Mouse (Mus musculus) limb, embryonic 13.5 days (tissue): ENCODE measurements at regions not wholly inside any gene's neighbourhood (a gene's known extent, or its start where the extent isn't known, plus 50 kb on each side); places are given as distances from the start of the nearest gene placed in this dataset.

ENCODE experiments used
- ATAC-seq: fragments of 200-750 bp; cut with Nextera tagmentation; 2 replicates; pipeline ENCODE4 v1.8.0; 2017; ENCODE audit warnings: low read depth, moderate number of reproducible peaks, moderate TSS enrichment; ENCODE audit not compliant: low FRiP score
- H3K27ac ChIP-seq: fragments of 300-500 bp; sonication (generic); 2 replicates; pipeline ENCODE4 v1.5.1; 2015; ENCODE audit warnings: inconsistent platforms, mild to moderate bottlenecking, moderate library complexity
- H3K27me3 ChIP-seq: fragments of 300-500 bp; sonication (generic); 2 replicates; pipeline ENCODE4 v1.6.1; 2015; ENCODE audit warnings: mild to moderate bottlenecking, inconsistent platforms
- H3K36me3 ChIP-seq: fragments of 300-500 bp; sonication (generic); 2 replicates; pipeline ENCODE4 v1.6.1; 2015; ENCODE audit warnings: inconsistent platforms, mild to moderate bottlenecking, moderate library complexity
- H3K4me1 ChIP-seq: fragments of 300-500 bp; sonication (generic); 2 replicates; pipeline ENCODE4 v1.6.1; 2015; ENCODE audit warnings: inconsistent platforms
- H3K4me2 ChIP-seq: fragments of 300-500 bp; sonication (generic); replicated peaks from 2 replicates; pipeline ENCODE4 v1.6.1; 2015; ENCODE audit warnings: inconsistent platforms, mild to moderate bottlenecking, moderate library complexity
- H3K4me3 ChIP-seq: fragments of 300-500 bp; sonication (generic); 2 replicates; pipeline ENCODE4 v1.5.1; 2015; ENCODE audit warnings: moderate library complexity, mild to moderate bottlenecking, inconsistent platforms
- H3K9ac ChIP-seq: fragments of 300-500 bp; sonication (generic); 2 replicates; pipeline ENCODE4 v1.6.1; 2015; ENCODE audit warnings: mild to moderate bottlenecking, inconsistent platforms
- H3K9me3 ChIP-seq: fragments of 300-500 bp; sonication (generic); 2 replicates; pipeline ENCODE4 v1.6.1; 2016; ENCODE audit warnings: inconsistent platforms
- WGBS: fragments of 180-500 bp; shearing (Covaris S2); methylation state at CpG from one replicate; pipeline ENCODE4 v1.1.7; 2015; 5-methylcytosine and 5-hydroxymethylcytosine counted together

DNA sequence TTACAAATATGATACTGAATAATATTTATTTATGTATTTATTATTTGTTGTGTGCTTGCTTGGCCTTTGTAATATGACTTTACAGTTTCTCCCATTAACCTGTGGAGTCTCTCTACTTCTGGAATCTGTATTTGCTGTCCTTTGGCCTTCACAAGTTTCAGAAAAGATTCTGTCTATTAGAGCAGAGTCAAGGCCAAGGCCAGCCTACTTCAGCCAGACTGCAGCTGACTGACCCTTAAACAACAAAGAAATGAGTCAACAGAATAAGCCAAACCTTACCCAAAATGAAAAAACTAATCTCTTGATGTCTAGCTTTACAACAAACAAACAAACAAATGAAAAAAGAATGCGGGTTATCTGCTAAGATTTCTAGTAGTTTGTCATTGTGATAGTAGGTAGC is 532.7 kb upstream of the Btbd3 start:
- 89% methylated on average over 1 of the region's 1 CpGs for WGBS
- H3K27me3 ChIP-seq = no peaks in the 10 kb centered on the region
- no peak for ATAC-seq

DNA sequence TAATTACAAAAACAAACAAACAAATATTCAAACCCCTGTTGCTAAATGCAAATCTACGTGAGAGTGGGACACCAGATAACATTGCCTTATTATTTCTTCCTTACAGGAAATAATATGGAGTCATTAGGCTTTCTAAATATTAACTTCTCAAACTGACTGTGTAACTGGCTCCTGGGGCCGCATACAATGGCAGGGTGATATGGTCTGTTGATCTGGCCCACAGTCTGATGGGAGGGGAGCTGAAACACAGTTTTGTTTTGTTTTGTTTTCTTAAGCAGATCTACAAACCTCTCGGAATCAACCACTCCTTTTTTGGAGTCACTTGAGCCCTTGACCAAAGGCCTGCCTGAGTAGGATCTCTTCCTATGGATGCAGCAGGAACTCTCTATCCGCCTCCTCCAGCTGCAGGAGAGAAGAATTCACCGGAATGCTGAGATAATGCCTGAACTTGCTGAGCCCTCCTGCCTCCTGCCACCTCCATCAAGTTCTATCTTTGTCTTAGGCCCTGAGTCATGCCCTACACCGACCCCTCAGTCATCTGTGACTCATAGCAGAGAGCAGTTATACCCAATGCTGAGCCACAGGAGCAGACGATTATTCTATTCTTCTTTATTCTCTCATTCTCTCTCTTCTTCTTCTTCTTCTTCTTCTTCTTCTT is 534.5 kb upstream of the Btbd3 start:
- H3K4me2 ChIP-seq = no peak overlapping the region
- no peak overlapping the region for H3K9ac ChIP-seq
- no peak overlapping the region for H3K4me3 ChIP-seq
- H3K27me3 ChIP-seq = no peaks in the 10 kb centered on the region
- no peaks in the 10 kb centered on the region for H3K36me3 ChIP-seq
- no peak for ATAC-seq
- H3K9me3 ChIP-seq = no peaks in the 10 kb centered on the region
- WGBS = 80% methylated on average over 7 of the region's 7 CpGs
- H3K4me1 ChIP-seq = no peaks in the 10 kb centered on the region
- no peak overlapping the region for H3K27ac ChIP-seq

More for the DNA sequence above, 532.7 kb upstream of the Btbd3 start:
- Histone ChIP-seq H3K36me3 (no peaks in the 10 kb centered on the region), H3K27ac (no peak overlapping the region), H3K9ac (no peak overlapping the region), H3K9me3 (no peaks in the 10 kb centered on the region), H3K4me1 (no peaks in the 10 kb centered on the region), H3K4me3 (no peak overlapping the region), H3K4me2 (no peak overlapping the region)

DNA sequence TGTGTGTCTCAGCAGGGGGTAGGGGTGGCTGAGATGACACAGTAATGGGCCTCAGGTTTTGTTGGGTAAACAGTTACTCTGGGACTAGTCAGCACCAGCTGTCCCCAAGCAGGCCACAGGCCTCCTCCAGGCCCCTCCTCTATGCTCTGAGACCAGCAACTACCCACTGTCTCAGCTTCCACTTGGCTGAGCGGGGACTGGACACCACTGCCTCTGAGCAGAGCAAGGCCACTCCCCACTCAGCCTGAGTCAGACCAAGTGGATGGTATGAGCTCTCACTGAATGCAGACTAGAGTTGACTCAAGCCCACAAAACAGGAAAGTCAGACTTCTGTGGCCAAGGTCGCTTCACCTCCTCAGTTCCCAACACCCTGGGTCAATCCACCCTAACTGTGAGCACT is 540.5 kb upstream of the Btbd3 start:
- WGBS = 63% methylated on average over 2 of the region's 2 CpGs
- H3K4me3 ChIP-seq = no peak overlapping the region
- no peaks in the 10 kb centered on the region for H3K36me3 ChIP-seq
- ATAC-seq = no peak
- H3K27me3 ChIP-seq = no peaks in the 10 kb centered on the region
- peaks cover 4% of the 10 kb centered on the region; the same call in 1 of the 2 replicates for H3K4me1 ChIP-seq
- H3K27ac ChIP-seq = no peak overlapping the region
- H3K9ac ChIP-seq = no peak overlapping the region
- no peak overlapping the region for H3K4me2 ChIP-seq
- H3K9me3 ChIP-seq = no peaks in the 10 kb centered on the region

- 8% methylated on average over 4 of the region's 4 CpGs for WGBS
- H3K4me2 ChIP-seq = no peak overlapping the region
- no peaks in the 10 kb centered on the region for H3K36me3 ChIP-seq
- no peak overlapping the region for H3K9ac ChIP-seq
- H3K4me1 ChIP-seq = 0 out of 2 replicates have a peak, but pooled peaks cover 4% of the 10 kb centered on the region
- ATAC-seq = no peak
- no peaks in the 10 kb centered on the region for H3K9me3 ChIP-seq
- peaks cover 20% of the 10 kb centered on the region for H3K27me3 ChIP-seq
- H3K4me3 ChIP-seq = no peak overlapping the region
- no peak overlapping the region for H3K27ac ChIP-seq
Measured at GRCm38 (mm10) chr2:137706528-137706988, 549.8 kb upstream of the Btbd3 start.

- Histone ChIP-seq H3K27ac (no peak overlapping the region), H3K4me1 (0 out of 2 replicates have a peak, but pooled peaks cover 4% of the 10 kb centered on the region), H3K4me3 (no peak overlapping the region), H3K27me3 (peaks cover 20% of the 10 kb centered on the region), H3K9me3 (no peaks in the 10 kb centered on the region), H3K4me2 (0 out of 2 replicates have a peak overlapping the region, but pooled peaks have one; percentile 19), H3K9ac (no peak overlapping the region), H3K36me3 (no peaks in the 10 kb centered on the region)
- 44% methylated on average over 14 of the region's 14 CpGs for WGBS
- no peak for ATAC-seq
Measured at GRCm38 (mm10) chr2:137705724-137706422, 550.5 kb upstream of the Btbd3 start.

GRCm38 (mm10) chr2:137704948-137705723 is 551.2 kb upstream of the Btbd3 start:
- Histone ChIP-seq H3K9me3 (no peaks in the 10 kb centered on the region), H3K4me2 (no peak overlapping the region), H3K27ac (no peak overlapping the region), H3K4me3 (no peak overlapping the region), H3K27me3 (peaks cover 20% of the 10 kb centered on the region), H3K9ac (no peak overlapping the region), H3K4me1 (0 out of 2 replicates have a peak, but pooled peaks cover 4% of the 10 kb centered on the region), H3K36me3 (no peaks in the 10 kb centered on the region)
- no peak for ATAC-seq
- 51% methylated on average over 12 of the region's 12 CpGs for WGBS

DNA sequence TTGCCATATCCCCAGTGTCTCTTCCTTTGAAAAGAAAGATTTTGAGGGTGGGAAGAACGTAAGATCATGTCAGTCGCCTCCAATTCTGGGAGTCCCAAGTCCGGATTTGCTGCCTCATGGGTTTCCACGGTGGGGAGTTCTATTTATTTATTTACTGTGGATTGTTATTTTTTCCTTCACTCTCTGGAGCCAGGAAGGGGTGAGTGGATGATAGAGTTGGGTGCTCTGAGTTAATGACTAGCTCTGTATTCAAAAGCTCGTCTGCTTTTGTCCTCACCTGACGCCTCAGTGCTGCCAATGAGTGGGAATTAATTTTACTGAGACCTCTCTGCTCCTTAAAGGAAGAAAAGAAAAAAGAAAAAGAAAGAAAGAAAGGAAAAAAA is 551.8 kb upstream of the Btbd3 start:
- H3K4me1 ChIP-seq = 0 out of 2 replicates have a peak, but pooled peaks cover 4% of the 10 kb centered on the region
- H3K27ac ChIP-seq = no peak overlapping the region
- H3K4me2 ChIP-seq = no peak overlapping the region
- no peaks in the 10 kb centered on the region for H3K9me3 ChIP-seq
- H3K4me3 ChIP-seq = no peak overlapping the region
- ATAC-seq = no peak
- WGBS = 70% methylated on average over 6 of the region's 6 CpGs
- H3K27me3 ChIP-seq = peaks cover 20% of the 10 kb centered on the region
- H3K9ac ChIP-seq = no peak overlapping the region
- no peaks in the 10 kb centered on the region for H3K36me3 ChIP-seq

DNA sequence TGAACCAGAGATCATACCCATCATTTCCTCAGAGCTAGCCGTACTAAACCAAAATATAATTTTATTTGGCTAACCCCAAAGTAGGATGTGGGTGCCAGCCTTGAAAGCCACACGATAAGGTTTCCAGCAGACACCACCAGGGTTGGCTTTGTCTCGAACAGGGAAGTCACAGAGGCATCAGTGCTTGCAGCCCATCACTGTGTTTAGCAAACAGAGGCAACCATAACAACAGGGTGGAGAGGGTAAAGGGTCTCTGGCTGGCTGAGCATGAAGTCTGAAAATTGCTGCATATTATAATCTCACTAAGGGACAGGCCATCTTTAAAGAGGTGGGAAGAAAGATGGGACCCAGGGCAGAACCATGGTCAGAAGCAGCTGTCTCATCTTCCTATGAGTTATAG is 552.3 kb upstream of the Btbd3 start:
- Histone ChIP-seq H3K4me1 (0 out of 2 replicates have a peak, but pooled peaks cover 4% of the 10 kb centered on the region), H3K9ac (no peak overlapping the region), H3K27ac (no peak overlapping the region), H3K36me3 (no peaks in the 10 kb centered on the region), H3K27me3 (peaks cover 20% of the 10 kb centered on the region), H3K9me3 (no peaks in the 10 kb centered on the region), H3K4me3 (no peak overlapping the region), H3K4me2 (no peak overlapping the region)
- WGBS = 79% methylated on average over 3 of the region's 3 CpGs
- no peak for ATAC-seq

- Histone ChIP-seq H3K4me2 (no peak overlapping the region), H3K36me3 (no peaks in the 10 kb centered on the region), H3K9ac (no peak overlapping the region), H3K9me3 (no peaks in the 10 kb centered on the region), H3K4me3 (no peak overlapping the region), H3K27me3 (no peaks in the 10 kb centered on the region), H3K27ac (no peak overlapping the region), H3K4me1 (0 out of 2 replicates have a peak, but pooled peaks cover under 1% of the 10 kb centered on the region)
- ATAC-seq = no peak
- 89% methylated on average over 5 of the region's 5 CpGs for WGBS
Measured at GRCm38 (mm10) chr2:137695885-137696284, 560.5 kb upstream of the Btbd3 start.

- Histone ChIP-seq H3K4me3 (no peak overlapping the region), H3K27me3 (no peaks in the 10 kb centered on the region), H3K4me1 (0 out of 2 replicates have a peak, but pooled peaks cover 4% of the 10 kb centered on the region), H3K36me3 (no peaks in the 10 kb centered on the region), H3K4me2 (no peak overlapping the region), H3K9me3 (no peaks in the 10 kb centered on the region), H3K27ac (no peak overlapping the region), H3K9ac (no peak overlapping the region)
- ATAC-seq = no peak
- 60% methylated on average over 3 of the region's 3 CpGs for WGBS
Measured at GRCm38 (mm10) chr2:137694020-137694419, 562.3 kb upstream of the Btbd3 start.

DNA sequence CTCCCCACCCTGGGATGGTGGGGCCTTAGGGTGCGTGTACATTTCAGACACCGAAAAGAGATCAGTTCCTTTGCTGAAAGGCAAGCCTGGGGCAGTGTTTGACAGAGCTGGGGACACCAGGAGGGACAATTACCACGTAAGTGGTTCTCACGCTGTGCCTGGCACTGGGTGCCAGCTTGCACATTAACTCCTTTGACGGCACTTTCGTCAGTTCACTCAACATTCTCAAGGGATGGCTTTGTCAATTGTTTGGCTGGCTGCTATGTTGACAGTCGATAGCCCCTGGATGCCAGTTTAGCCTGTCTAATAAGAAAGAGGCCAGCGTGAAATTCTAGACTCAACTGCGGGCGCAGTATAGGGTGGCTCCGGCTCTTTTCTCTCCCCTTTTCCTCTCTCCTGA is 569.2 kb upstream of the Btbd3 start:
- H3K27ac ChIP-seq = no peak overlapping the region
- 69% methylated on average over 11 of the region's 11 CpGs for WGBS
- H3K4me3 ChIP-seq = no peak overlapping the region
- no peak overlapping the region for H3K4me2 ChIP-seq
- peaks cover 7% of the 10 kb centered on the region; the same call in 1 of the 2 replicates for H3K4me1 ChIP-seq
- no peaks in the 10 kb centered on the region for H3K9me3 ChIP-seq
- no peaks in the 10 kb centered on the region for H3K27me3 ChIP-seq
- ATAC-seq = no peak
- no peaks in the 10 kb centered on the region; the same call in 1 of the 2 replicates for H3K36me3 ChIP-seq
- H3K9ac ChIP-seq = no peak overlapping the region

DNA sequence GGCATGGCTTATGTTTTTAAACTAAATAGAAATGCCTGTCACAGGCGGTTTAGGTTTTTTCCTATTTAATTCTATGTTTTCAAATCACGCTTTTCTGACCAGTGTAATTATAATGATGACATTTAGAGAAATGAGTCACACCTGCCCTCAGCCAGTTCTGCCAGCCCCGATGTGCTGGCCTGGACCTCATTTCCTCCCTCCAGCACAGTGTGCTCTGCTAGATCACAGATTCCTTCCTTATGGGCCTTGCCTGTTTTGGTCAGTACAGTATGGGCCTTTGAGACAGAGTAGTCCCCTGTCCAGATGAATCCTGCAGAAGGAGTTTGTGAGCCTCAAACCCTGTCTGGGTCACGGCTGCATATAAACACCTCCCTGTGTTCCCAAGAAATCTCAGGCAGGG is 569.6 kb upstream of the Btbd3 start:
- 47% methylated on average over 4 of the region's 4 CpGs for WGBS
- ATAC-seq = no peak
- H3K27ac ChIP-seq = no peak overlapping the region
- H3K9ac ChIP-seq = no peak overlapping the region
- no peak overlapping the region for H3K4me3 ChIP-seq
- no peak overlapping the region for H3K4me2 ChIP-seq
- H3K9me3 ChIP-seq = no peaks in the 10 kb centered on the region
- H3K27me3 ChIP-seq = no peaks in the 10 kb centered on the region
- no peaks in the 10 kb centered on the region; the same call in 1 of the 2 replicates for H3K36me3 ChIP-seq
- peaks cover 7% of the 10 kb centered on the region; the same call in 1 of the 2 replicates for H3K4me1 ChIP-seq
